9 mouse cellular contexts compared by ENCODE assay signal in the genomic region with DNA sequence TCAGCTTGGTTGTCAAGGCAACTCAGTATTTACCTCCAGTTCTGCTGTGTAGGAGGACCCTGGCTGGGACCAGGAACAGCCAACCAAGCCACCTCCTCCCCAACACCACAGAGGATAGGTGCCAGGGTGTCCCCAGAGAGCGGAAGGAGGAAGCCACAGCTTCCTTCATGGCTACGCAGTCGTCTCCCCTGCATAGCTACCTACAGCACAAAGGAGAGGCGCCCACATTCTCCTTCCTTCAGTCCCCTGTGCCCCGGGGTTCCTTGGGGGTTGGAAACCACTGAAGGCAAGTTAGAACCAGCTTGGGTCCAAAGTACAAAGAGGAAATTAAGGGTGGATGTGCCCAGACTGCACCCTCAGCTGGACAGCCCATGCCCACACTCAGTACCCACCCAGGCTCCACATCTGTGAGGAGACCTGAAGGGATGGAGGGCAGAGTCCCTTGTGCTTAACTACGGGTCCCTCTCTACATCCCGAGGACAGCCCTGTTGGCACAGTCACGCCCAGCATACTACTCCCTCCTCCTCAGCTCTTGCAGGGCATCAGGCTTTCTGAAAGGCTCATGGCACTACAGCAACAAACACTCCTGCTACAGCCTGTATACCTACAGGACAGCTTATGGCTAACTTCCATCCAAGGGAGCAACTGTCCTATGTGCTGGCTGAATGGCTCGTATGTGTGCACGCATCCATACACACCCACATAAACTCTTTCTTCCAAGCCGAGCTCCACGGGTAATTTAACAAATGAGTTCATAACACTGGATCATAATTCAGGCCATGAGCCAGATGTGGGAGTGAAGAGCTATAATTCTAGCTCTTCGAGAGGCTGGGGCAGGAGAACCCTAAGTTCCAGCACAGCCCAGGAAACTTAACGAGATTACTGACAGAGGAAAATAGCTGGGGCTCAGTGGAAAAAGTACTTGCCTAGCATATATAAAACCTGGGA. TPM values are rescaled to one million over a fixed set of nuclear protein-coding genes. Genes with fewer than 3 reads are reported as not detected.
DNase-seq lines count a peak whose midpoint lies in the region; ATAC-seq and TF ChIP-seq lines count a peak whose summit lies in the region.
"Had no signal": no experiment of that assay in that cellular context is flagged by ENCODE, and none has a peak within 500 bp of the region (broad histone marks: within the 10 kb centered on the region; RNA-seq: fewer than 3 reads in every experiment).

No protein-coding gene starts in this region.

- no peak overlapping the region for H3K4me3 ChIP-seq in hindbrain, embryonic 14.5 days (replicated peaks; ENCODE audit: low read length)
- no peak overlapping the region for H3K4me3 ChIP-seq in midbrain, postnatal 0 days (ENCODE audit: low read depth, low read length)

- peak; percentile 79 for ATAC-seq in CD4-positive, CD25-positive, alpha-beta regulatory T cell, adult 4 months
- peak; percentile 49 for ATAC-seq in erythroid progenitor cell, adult 5-6 weeks (replicated peaks; ENCODE audit: low FRiP score, poor library complexity, severe bottlenecking)
- peak; percentile 28 for ATAC-seq in hindbrain, embryonic 14.5 days (ENCODE audit: low FRiP score)
- no peak; the same call in 1 of the 2 replicates for ATAC-seq in midbrain, postnatal 0 days (ENCODE audit: low FRiP score)

- H3K27ac ChIP-seq in hindbrain, embryonic 14.5 days = peak overlapping the region; percentile 52
- 0 out of 2 replicates have a peak overlapping the region, but pooled peaks have one; percentile 1 for H3K27ac ChIP-seq in midbrain, postnatal 0 days (ENCODE audit: low read depth, low read length)

- intact Hi-C loops in left cerebral cortex, postnatal 25 days (cut with DNase I) = loop anchor here (1.0 to 2.0 kb wide), 3 partner anchors 13 to 108 kb away; a partner anchor contains a TSS

- no peaks in the 10 kb centered on the region for H3K9me3 ChIP-seq in hindbrain, embryonic 14.5 days (ENCODE audit: control insufficient read depth, low read length)
- H3K9me3 ChIP-seq in midbrain, postnatal 0 days (ENCODE audit: low read length) = no peaks in the 10 kb centered on the region

- H3K27me3 ChIP-seq in hindbrain, embryonic 14.5 days (ENCODE audit: control insufficient read depth, insufficient read depth, low read length) = no peaks in the 10 kb centered on the region
- H3K27me3 ChIP-seq in midbrain, postnatal 0 days (ENCODE audit: insufficient read depth, low read length) = no peaks in the 10 kb centered on the region

- peaks cover 33% of the 10 kb centered on the region for H3K4me1 ChIP-seq in hindbrain, embryonic 14.5 days (replicated peaks; ENCODE audit: control insufficient read depth, insufficient read depth, low read length)
- no peaks in the 10 kb centered on the region; the same call in 1 of the 2 replicates for H3K4me1 ChIP-seq in midbrain, postnatal 0 days (ENCODE audit: insufficient read depth, low read length)

- WGBS in hindbrain, embryonic 14.5 days = 67% methylated on average over 14 of the region's 14 CpGs
- WGBS in midbrain, postnatal 0 days = 70% methylated on average over 14 of the region's 14 CpGs

- DNase-seq in gastrocnemius, adult 18-20 months (ENCODE audit: low spot score) = peak; percentile 71
- DNase-seq in gastrocnemius, postnatal 4 days (ENCODE audit: low spot score in 2 of 2) = no peak
- no peak for DNase-seq in hindbrain, embryonic 14.5 days (ENCODE audit: low spot score)
- DNase-seq in left cerebral cortex, postnatal 25 days (ENCODE audit: low spot score in 2 of 2) = peak; percentile 70 to 95
- peak; percentile 51 for DNase-seq in midbrain, postnatal 0 days (ENCODE audit: low spot score)
- DNase-seq in thymus, postnatal 10 days (ENCODE audit: low spot score in 2 of 2) = peak; percentile 55 to 63

- no peak overlapping the region for H3K4me2 ChIP-seq in hindbrain, embryonic 14.5 days (replicated peaks)
- H3K4me2 ChIP-seq in midbrain, postnatal 0 days (ENCODE audit: low read depth, low read length, poor library complexity, severe bottlenecking) = no peak overlapping the region

- no peaks in the 10 kb centered on the region for H3K36me3 ChIP-seq in hindbrain, embryonic 14.5 days (replicated peaks; ENCODE audit: control insufficient read depth, insufficient read depth)
- H3K36me3 ChIP-seq in midbrain, postnatal 0 days (ENCODE audit: insufficient read depth, low read length) = no peaks in the 10 kb centered on the region

- TF ChIP-seq CTCF in midbrain, postnatal 0 days (IDR thresholded peaks at IDR 0.05) = no peak

- no peak overlapping the region for H3K9ac ChIP-seq in hindbrain, embryonic 14.5 days
- H3K9ac ChIP-seq in midbrain, postnatal 0 days (replicated peaks; ENCODE audit: low read length, poor library complexity, severe bottlenecking) = no peak overlapping the region

RNA-seq across cellular contexts. Expression of a gene that starts 9.0 kb away (rescaled TPM):
- not detected for total RNA-seq in gastrocnemius, adult 18-20 months (2021)
- total RNA-seq in gastrocnemius, postnatal 4 days (2021) = not detected
- not detected for polyA plus RNA-seq in CD4-positive, CD25-positive, alpha-beta regulatory T cell, adult 4 months (2017; shearing (Covaris generic))
- total RNA-seq in erythroid progenitor cell, adult 5-6 weeks (2015; ENCODE audit: low replicate concordance) = not detected in 2 replicates
- not detected in 2 replicates for total RNA-seq in erythroid progenitor cell, adult 5-6 weeks (2017; ENCODE audit: low replicate concordance)
- not detected in 2 replicates for polyA plus RNA-seq in hindbrain, embryonic 14.5 days (2014; fragmentation: Nextera tagmentation; extraction: Ambion mirVana)
- total RNA-seq in left cerebral cortex, postnatal 25 days (2021) = not detected
- total RNA-seq in midbrain, postnatal 0 days (2014; rRNA removed) = not detected in 2 replicates
- polyA plus RNA-seq in midbrain, postnatal 0 days (2015; fragmentation: Nextera tagmentation; extraction: Ambion mirVana) = not detected in 2 replicates
- polyA plus RNA-seq: large intestine, adult 2 months had no signal

RNA-seq across cellular contexts. Expression of a gene that starts 13.0 kb away (rescaled TPM):
- total RNA-seq in gastrocnemius, adult 18-20 months (2021) = 10 to 100 TPM; 33.3 to 55.3 TPM
- total RNA-seq in gastrocnemius, postnatal 4 days (2021) = 10 to 100 TPM; 41.3 to 46.0 TPM
- 100 to 1,000 TPM; 209 to 217 TPM for polyA plus RNA-seq in CD4-positive, CD25-positive, alpha-beta regulatory T cell, adult 4 months (2017; shearing (Covaris generic))
- 41.8 and 46.9 TPM in 2 replicates for total RNA-seq in erythroid progenitor cell, adult 5-6 weeks (2015; ENCODE audit: low replicate concordance)
- total RNA-seq in erythroid progenitor cell, adult 5-6 weeks (2017; ENCODE audit: low replicate concordance) = 53.8 and 60.1 TPM in 2 replicates
- polyA plus RNA-seq in hindbrain, embryonic 14.5 days (2014; fragmentation: Nextera tagmentation; extraction: Ambion mirVana) = 25.2 and 25.4 TPM in 2 replicates
- 100 to 1,000 TPM; 161 to 167 TPM for total RNA-seq in left cerebral cortex, postnatal 25 days (2021)
- total RNA-seq in midbrain, postnatal 0 days (2014; rRNA removed) = 26.6 and 26.7 TPM in 2 replicates
- polyA plus RNA-seq in midbrain, postnatal 0 days (2015; fragmentation: Nextera tagmentation; extraction: Ambion mirVana) = 19.7 and 21.5 TPM in 2 replicates

Comparison
In these comparisons a context has a peak if more than half of its experiments do, and no peak if none do; other contexts are left out.
1. DNase-seq: peak in gastrocnemius, adult 18-20 months (single experiment), left cerebral cortex, postnatal 25 days (2 of 2), midbrain, postnatal 0 days (single experiment) and thymus, postnatal 10 days (2 of 2); none in gastrocnemius, postnatal 4 days (0 of 2) and hindbrain, embryonic 14.5 days (single experiment).